Mouse (Mus musculus) T-helper 2 cell (primary cell): ENCODE measurements around the gene Enox2.
"Not testable (repeated sequence)": the region's sequence is repeated elsewhere in the genome, so short reads cannot be mapped to it uniquely, and the experiment has no call there.

Experiments used
- in situ Hi-C: fragments of 300-600 bp; cut with MboI, MseI; formaldehyde crosslinking; loops from one replicate; pipeline ENCODE4 v1.15.1; 2025; ENCODE audit warnings: high pct_unique_total_duplicates

Gene Enox2

GRCm38 (mm10) chrX:49287700-49288563 lies at the start of gene Enox2:
Enox2 (minus strand) TSS chrX:49288259.
- in situ Hi-C loops, result no loop called here

GRCm38 (mm10) chrX:49309496-49309895 lies 21.4 kb upstream of the Enox2 start:
- in situ Hi-C loops, result loop anchor here (25.0 kb wide), 2 partner anchors 422 to 647 kb away; partner anchors contain the start of genes Gm595 and Gpr119

DNA sequence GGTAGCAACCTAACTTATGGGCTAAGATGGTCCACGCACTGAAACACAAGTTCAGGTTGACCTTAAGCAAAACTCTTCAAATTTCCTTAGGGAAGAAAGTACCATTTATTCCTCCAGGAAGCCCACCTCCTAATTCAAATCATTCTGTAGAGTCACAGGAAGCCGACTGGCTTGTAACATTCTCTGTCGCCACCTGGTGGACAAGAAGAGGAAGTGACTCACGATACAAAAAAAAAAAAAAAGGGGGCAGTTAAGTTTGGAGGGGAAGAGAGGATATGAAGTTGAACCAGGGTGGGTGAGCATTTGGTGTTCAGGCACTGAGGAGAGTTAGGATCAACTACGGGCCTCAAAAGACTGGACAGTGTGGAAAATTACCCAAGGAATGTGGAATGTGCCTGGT lies 18.6 kb upstream of the Enox2 start:
- in situ Hi-C loops, result loop anchor here (25.0 kb wide), 2 partner anchors 419 to 644 kb away; partner anchors contain the start of genes Gm595 and Gpr119

GRCm38 (mm10) chrX:49279918-49280586 lies 8.0 kb downstream of the Enox2 start:
- in situ Hi-C loops, result no loop called here

- in situ Hi-C loops, result no loop called here
Observed at GRCm38 (mm10) chrX:49273487-49274042, 14.5 kb downstream of the Enox2 start.

GRCm38 (mm10) chrX:49250816-49251215 lies 37.2 kb downstream of the Enox2 start:
- in situ Hi-C loops, result no loop called here

- in situ Hi-C loops, result no loop called here
Observed at GRCm38 (mm10) chrX:49225792-49226426, 62.1 kb downstream of the Enox2 start.

DNA sequence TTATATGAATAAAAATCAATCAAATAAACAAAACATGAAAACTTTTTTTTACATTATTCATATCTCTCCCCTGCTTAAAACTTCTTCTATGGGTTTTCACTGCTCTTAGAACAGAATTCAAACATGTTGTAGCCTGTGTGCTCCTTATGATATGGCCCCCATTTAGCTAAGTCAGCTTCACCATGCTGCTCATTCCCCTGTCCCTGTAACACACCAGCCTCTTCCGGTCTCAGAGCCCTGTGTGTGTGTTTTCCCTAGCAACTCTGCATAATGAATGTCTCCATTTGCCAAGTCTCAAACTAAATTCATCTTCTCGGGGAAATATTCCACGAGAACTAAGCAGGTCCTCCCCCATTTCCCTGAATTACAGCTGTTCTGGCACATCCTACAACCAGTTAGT lies 71.6 kb downstream of the Enox2 start:
- in situ Hi-C loops, result no loop called here

GRCm38 (mm10) chrX:49196386-49196785 lies 91.7 kb downstream of the Enox2 start:
- in situ Hi-C loops, result no loop called here

DNA sequence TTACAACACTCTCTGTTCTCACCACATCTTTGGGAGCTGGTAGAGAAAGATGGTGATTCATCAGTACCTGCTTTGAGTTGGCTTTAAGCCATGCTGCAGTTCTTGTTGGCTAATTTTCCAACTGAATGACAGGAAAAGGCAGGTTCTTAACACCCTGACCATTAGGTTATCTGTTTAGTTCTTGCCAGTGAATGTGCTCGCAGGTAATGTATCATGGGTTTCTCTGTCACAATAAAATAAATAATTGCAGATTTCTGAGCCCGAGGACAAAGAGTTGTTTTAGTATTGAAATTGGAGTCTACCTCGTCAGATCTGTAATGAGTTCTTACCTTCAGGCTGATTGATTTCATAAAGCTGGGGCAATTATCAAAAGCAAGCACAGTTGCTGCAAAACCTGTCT lies 106.9 kb downstream of the Enox2 start:
- in situ Hi-C loops, result no loop called here

- in situ Hi-C loops, result no loop called here
Observed at GRCm38 (mm10) chrX:49178670-49179069, 109.4 kb downstream of the Enox2 start.

GRCm38 (mm10) chrX:49154280-49154679 lies 133.8 kb downstream of the Enox2 start:
- in situ Hi-C loops, result no loop called here

DNA sequence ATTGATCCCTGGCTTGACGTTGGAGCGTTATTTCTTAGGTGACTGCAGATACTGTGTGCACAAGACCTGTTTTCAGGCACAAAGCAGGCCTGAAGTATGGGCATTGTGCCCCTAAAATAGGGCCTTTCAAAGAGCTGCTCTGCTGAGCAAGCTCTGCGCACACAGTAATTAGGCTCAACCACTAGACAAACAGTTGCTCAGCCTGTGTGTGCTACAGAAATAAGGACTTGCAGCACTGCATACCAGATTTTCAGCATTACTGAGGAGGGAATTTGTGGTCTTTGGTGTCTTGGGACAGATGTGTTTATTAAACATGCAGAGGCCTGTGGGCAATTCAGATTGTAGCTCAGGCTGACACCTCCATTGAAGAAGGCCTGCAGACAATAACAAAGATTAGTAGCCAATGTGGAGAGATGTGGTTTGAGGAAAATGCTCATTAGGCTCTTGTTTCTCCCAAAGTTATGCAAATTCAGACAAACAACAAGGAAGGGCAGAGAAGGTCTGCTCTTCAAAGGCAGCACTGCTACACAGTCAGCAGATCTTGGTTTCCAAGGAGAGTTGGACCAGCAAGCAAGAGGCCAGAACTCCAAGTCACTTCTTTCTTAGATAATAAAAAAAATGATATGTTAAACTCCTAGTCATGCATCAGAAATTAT lies 163.2 kb downstream of the Enox2 start:
- in situ Hi-C loops, result no loop called here

- in situ Hi-C loops, result no loop called here
Observed at GRCm38 (mm10) chrX:49116465-49116864, 171.6 kb downstream of the Enox2 start.

GRCm38 (mm10) chrX:49112412-49112811 lies 175.6 kb downstream of the Enox2 start:
- in situ Hi-C loops, result no loop called here

DNA sequence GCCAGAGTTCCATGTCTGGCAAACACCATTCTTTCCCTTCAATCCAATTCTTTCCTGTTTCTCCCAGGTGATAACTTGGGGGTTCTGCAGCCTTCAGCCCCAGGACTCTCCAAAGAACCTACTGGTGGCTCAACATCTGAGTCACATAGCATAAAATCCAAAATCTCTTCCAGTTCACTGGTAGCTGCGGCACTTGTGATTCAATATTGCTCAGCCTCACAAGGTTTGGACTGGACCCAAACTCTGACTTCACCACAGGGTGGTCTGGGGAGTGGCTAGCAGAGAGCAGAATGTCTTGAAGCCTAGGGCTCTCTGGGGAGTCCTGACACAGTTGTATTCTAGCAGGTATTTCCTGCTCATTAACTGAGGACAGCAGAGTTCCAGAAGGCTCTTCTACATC lies 187.5 kb downstream of the Enox2 start:
- in situ Hi-C loops, result not testable (repeated sequence)

- in situ Hi-C loops, result no loop called here
Observed at GRCm38 (mm10) chrX:49096249-49096648, 191.8 kb downstream of the Enox2 start.

GRCm38 (mm10) chrX:49075055-49075454 lies 213.0 kb downstream of the Enox2 start:
- in situ Hi-C loops, result no loop called here

DNA sequence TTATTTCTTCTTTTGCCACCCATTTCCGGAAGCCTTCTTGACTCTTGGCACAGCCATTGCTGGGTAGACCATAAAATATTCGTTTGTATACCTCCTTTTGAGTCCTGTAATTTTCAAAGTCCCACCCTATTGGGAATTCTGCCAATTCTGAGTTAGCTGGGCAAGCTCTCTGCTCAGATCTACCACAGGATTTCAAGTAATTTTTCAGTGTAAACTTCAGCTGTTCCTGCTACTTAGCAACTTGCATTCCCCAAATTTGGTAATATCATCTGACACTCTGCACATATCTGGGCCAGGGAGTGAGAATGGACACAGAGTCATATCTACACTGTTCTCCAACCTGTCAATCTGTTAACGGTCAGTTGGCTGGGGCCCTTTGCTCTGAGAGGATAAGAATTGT lies 214.5 kb downstream of the Enox2 start:
- in situ Hi-C loops, result no loop called here

- in situ Hi-C loops, result no loop called here
Observed at GRCm38 (mm10) chrX:49045118-49045517, 242.9 kb downstream of the Enox2 start.

DNA sequence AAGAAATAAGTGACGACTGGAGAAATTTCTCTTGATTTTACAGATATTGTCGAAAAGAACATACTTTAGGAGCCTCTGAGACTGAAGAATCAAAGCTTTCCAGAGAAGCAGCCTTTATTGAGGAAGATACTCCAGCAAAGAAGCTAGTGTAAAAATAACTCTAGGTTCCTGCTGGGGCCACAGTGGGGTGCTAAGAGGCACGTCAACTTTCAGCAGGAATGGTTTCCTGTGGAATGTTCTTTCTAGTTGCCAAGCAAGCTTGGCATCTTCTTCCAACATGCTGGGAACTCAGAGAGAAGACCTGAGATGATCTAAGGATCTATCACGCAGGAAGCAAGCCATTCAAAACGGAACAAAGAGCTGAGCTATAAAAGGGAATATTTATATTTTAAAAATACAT lies 278.3 kb downstream of the Enox2 start:
- in situ Hi-C loops, result no loop called here

DNA sequence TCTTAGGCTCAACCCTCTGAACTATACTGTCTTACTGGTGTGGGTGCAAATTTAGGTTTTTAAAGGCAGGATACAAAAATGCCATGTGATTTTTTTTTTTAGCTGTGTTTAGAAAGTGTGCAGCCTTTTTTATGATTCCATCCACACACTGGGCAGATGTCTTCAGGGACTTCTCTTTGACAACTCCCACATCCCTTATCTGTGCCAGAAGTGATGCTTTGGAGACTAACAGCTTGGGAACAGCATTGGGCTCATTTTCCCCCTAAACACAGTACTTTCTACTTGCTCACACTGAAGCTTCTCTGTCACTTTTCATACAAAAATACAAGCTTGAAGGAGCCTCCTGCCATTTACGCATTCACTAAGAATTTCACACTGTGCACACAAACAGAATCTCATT lies 282.4 kb downstream of the Enox2 start:
- in situ Hi-C loops, result no loop called here
